Mouse (Mus musculus): ENCODE measurements around the gene Dip2c.

- no peak for TF ChIP-seq GATA1 (IDR thresholded peaks at IDR 0.05; ENCODE audit: low read depth, low read length)
- TF ChIP-seq CTCF (IDR thresholded peaks at IDR 0.05 in 2 of 3, conservative IDR thresholded peaks at IDR 0.05 in 1 of 3; ENCODE audit: control insufficient read depth in 1 of 3, insufficient read depth in 1 of 3, low read depth in 2 of 3, low read length in 3 of 3, poor library complexity in 1 of 3, severe bottlenecking in 1 of 3): no peak
- TF ChIP-seq POLR2A (IDR thresholded peaks at IDR 0.05; ENCODE audit: control insufficient read depth in 1 of 2, insufficient read depth in 1 of 2, low read depth in 1 of 2, low read length in 2 of 2, poor library complexity in 1 of 2): no peak
- TF ChIP-seq KAT2A (conservative IDR thresholded peaks at IDR 0.05; ENCODE audit: low read depth, low read length): no peak
- TF ChIP-seq RCOR1 (IDR thresholded peaks at IDR 0.05; ENCODE audit: low read depth, low read length): no peak
- no peak for TF ChIP-seq TCF12 (IDR thresholded peaks at IDR 0.05; ENCODE audit: low read depth, low read length)
- no peak for TF ChIP-seq EP300 (IDR thresholded peaks at IDR 0.05; ENCODE audit: low read depth in 1 of 2, low read length in 2 of 2)
- TF ChIP-seq NELFE (IDR thresholded peaks at IDR 0.05; ENCODE audit: low read depth, low read length): no peak
- no peak for TF ChIP-seq TAL1 (IDR thresholded peaks at IDR 0.05; ENCODE audit: low read length)
Observed at GRCm38 (mm10) chr13:9667954-9668496, 391.7 kb downstream of the Dip2c start.
